Mouse (Mus musculus) E14TG2a.4 (cell line): ENCODE data around the gene Gm20388.

Experiments
- CTCF ChIP-seq: conservative IDR thresholded peaks from 2 replicates; pipeline ENCODE4 v1.5.1; 2014; ENCODE audit warnings: low read length
- NANOG ChIP-seq: IDR thresholded peaks from 2 replicates; pipeline ENCODE4 v1.6.1; 2014; ENCODE audit warnings: borderline replicate concordance, low read length, mixed read lengths

DNA sequence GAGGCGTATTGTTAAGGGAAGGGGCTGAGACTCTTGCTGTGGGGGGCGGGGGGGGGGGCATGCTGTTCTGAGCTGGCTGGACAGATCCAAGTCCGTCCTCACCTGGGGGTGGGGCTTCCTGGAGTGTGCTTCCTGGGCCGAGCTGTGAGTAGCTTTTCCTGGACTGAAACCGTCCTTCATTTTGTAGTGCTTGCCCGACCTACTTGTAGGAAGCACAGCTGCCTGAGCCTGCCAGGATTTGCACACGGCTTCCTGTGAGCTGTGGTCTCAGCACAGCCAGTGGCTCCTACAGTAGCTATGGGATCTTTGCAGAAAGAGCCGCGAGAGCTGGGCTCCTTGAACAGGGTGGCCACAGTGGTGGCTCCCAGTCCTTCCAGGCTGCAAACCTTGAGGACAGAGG, 1683.3 kb downstream of the Gm20388 start:
- TF ChIP-seq CTCF (no peak), NANOG (no peak)
